Mouse (Mus musculus): ENCODE data around the gene Noct.
A peak's percentile ranks its signal among the peaks of the same experiment; 100 is the strongest.

The Noct gene

GRCm38 (mm10) chr3:51258070-51258469 lies 33.8 kb downstream of the Noct start:
- no peak for DNase-seq (ENCODE audit: low read depth, low spot score)
- no peaks in the 10 kb centered on the region for H3K27me3 ChIP-seq (ENCODE audit: control insufficient read depth, insufficient read depth, low read length, poor library complexity, severe bottlenecking)
- peaks cover 21% of the 10 kb centered on the region for H3K36me3 ChIP-seq (ENCODE audit: control insufficient read depth, insufficient read depth, low read length, poor library complexity, severe bottlenecking)

GRCm38 (mm10) chr3:51262942-51263341 lies 38.7 kb downstream of the Noct start:
- Histone ChIP-seq H3K27me3 (ENCODE audit: control insufficient read depth, insufficient read depth, low read length, poor library complexity, severe bottlenecking) (no peaks in the 10 kb centered on the region), H3K36me3 (ENCODE audit: control insufficient read depth, insufficient read depth, low read length, poor library complexity, severe bottlenecking) (peaks cover 25% of the 10 kb centered on the region)
- no peak for DNase-seq (ENCODE audit: low read depth, low spot score)

- Histone ChIP-seq H3K27me3 (ENCODE audit: control insufficient read depth, insufficient read depth, low read length, poor library complexity, severe bottlenecking) (no peaks in the 10 kb centered on the region), H3K36me3 (ENCODE audit: control insufficient read depth, insufficient read depth, low read length, poor library complexity, severe bottlenecking) (peaks cover 13% of the 10 kb centered on the region)
- no peak for DNase-seq (ENCODE audit: low read depth, low spot score)
Observed at GRCm38 (mm10) chr3:51268434-51268833, 44.2 kb downstream of the Noct start.

- H3K27me3 ChIP-seq (ENCODE audit: control insufficient read depth, insufficient read depth, low read length, poor library complexity, severe bottlenecking), result no peaks in the 10 kb centered on the region
- peaks cover under 1% of the 10 kb centered on the region; the same call in 1 of the 2 replicates for H3K36me3 ChIP-seq (ENCODE audit: control insufficient read depth, insufficient read depth, low read length, poor library complexity, severe bottlenecking)
- DNase-seq (ENCODE audit: low read depth, low spot score), result peak; percentile 47
Observed at GRCm38 (mm10) chr3:51270069-51270817, 46.0 kb downstream of the Noct start.

- peak; percentile 98 for DNase-seq (ENCODE audit: low read depth, low spot score)
- H3K36me3 ChIP-seq (ENCODE audit: control insufficient read depth, insufficient read depth, low read length, poor library complexity, severe bottlenecking), result no peaks in the 10 kb centered on the region
Observed at GRCm38 (mm10) chr3:51275956-51276398, 51.7 kb downstream of the Noct start.

GRCm38 (mm10) chr3:51276421-51277111 lies 52.3 kb downstream of the Noct start:
- H3K27me3 ChIP-seq (ENCODE audit: control insufficient read depth, insufficient read depth, low read length, poor library complexity, severe bottlenecking), result no peaks in the 10 kb centered on the region
- no peaks in the 10 kb centered on the region for H3K36me3 ChIP-seq (ENCODE audit: control insufficient read depth, insufficient read depth, low read length, poor library complexity, severe bottlenecking)
- DNase-seq (ENCODE audit: low read depth, low spot score), result peak; percentile 62

More at GRCm38 (mm10) chr3:51275956-51276398, 51.7 kb downstream of the Noct start:
- no peaks in the 10 kb centered on the region for H3K27me3 ChIP-seq (ENCODE audit: control insufficient read depth, insufficient read depth, low read length, poor library complexity, severe bottlenecking)

GRCm38 (mm10) chr3:51277201-51278150 lies 53.2 kb downstream of the Noct start:
- no peaks in the 10 kb centered on the region for H3K36me3 ChIP-seq (ENCODE audit: control insufficient read depth, insufficient read depth, low read length, poor library complexity, severe bottlenecking)
- H3K27me3 ChIP-seq (ENCODE audit: control insufficient read depth, insufficient read depth, low read length, poor library complexity, severe bottlenecking), result no peaks in the 10 kb centered on the region
- DNase-seq (ENCODE audit: low read depth, low spot score), result peak; percentile 87

GRCm38 (mm10) chr3:51278433-51278832 lies 54.2 kb downstream of the Noct start:
- no peaks in the 10 kb centered on the region for H3K27me3 ChIP-seq (ENCODE audit: control insufficient read depth, insufficient read depth, low read length, poor library complexity, severe bottlenecking)
- H3K36me3 ChIP-seq (ENCODE audit: control insufficient read depth, insufficient read depth, low read length, poor library complexity, severe bottlenecking), result no peaks in the 10 kb centered on the region
- no peak for DNase-seq (ENCODE audit: low read depth, low spot score)

GRCm38 (mm10) chr3:51281727-51282126 lies 57.5 kb downstream of the Noct start:
- no peaks in the 10 kb centered on the region for H3K36me3 ChIP-seq (ENCODE audit: control insufficient read depth, insufficient read depth, low read length, poor library complexity, severe bottlenecking)
- H3K27me3 ChIP-seq (ENCODE audit: control insufficient read depth, insufficient read depth, low read length, poor library complexity, severe bottlenecking), result no peaks in the 10 kb centered on the region
- DNase-seq (ENCODE audit: low read depth, low spot score), result no peak

GRCm38 (mm10) chr3:51284375-51284774 lies 60.1 kb downstream of the Noct start:
- DNase-seq (ENCODE audit: low read depth, low spot score), result no peak
- no peaks in the 10 kb centered on the region for H3K36me3 ChIP-seq (ENCODE audit: control insufficient read depth, insufficient read depth, low read length, poor library complexity, severe bottlenecking)
- no peaks in the 10 kb centered on the region for H3K27me3 ChIP-seq (ENCODE audit: control insufficient read depth, insufficient read depth, low read length, poor library complexity, severe bottlenecking)

- H3K36me3 ChIP-seq (ENCODE audit: control insufficient read depth, insufficient read depth, low read length, poor library complexity, severe bottlenecking), result no peaks in the 10 kb centered on the region
- peak; percentile 89 for DNase-seq (ENCODE audit: low read depth, low spot score)
Observed at GRCm38 (mm10) chr3:51288880-51289821, 64.9 kb downstream of the Noct start.

GRCm38 (mm10) chr3:51294251-51294650 lies 70.0 kb downstream of the Noct start:
- DNase-seq (ENCODE audit: low read depth, low spot score), result no peak
- Histone ChIP-seq H3K27me3 (ENCODE audit: control insufficient read depth, insufficient read depth, low read length, poor library complexity, severe bottlenecking) (no peaks in the 10 kb centered on the region), H3K36me3 (ENCODE audit: control insufficient read depth, insufficient read depth, low read length, poor library complexity, severe bottlenecking) (no peaks in the 10 kb centered on the region)

More at GRCm38 (mm10) chr3:51288880-51289821, 64.9 kb downstream of the Noct start:
- H3K27me3 ChIP-seq (ENCODE audit: control insufficient read depth, insufficient read depth, low read length, poor library complexity, severe bottlenecking), result no peaks in the 10 kb centered on the region

GRCm38 (mm10) chr3:51295225-51295624 lies 71.0 kb downstream of the Noct start:
- Histone ChIP-seq H3K27me3 (ENCODE audit: control insufficient read depth, insufficient read depth, low read length, poor library complexity, severe bottlenecking) (no peaks in the 10 kb centered on the region), H3K36me3 (ENCODE audit: control insufficient read depth, insufficient read depth, low read length, poor library complexity, severe bottlenecking) (peaks cover 2% of the 10 kb centered on the region; the same call in 1 of the 2 replicates)
- no peak for DNase-seq (ENCODE audit: low read depth, low spot score)

Measured in splenic B cell, adult 2 months (primary cell).